Mouse (Mus musculus): ENCODE measurements around the gene Pepd. TPM values are rescaled to one million over a fixed set of nuclear protein-coding genes. Genes with fewer than 3 reads are reported as not detected.
A peak's percentile ranks its signal among the peaks of the same experiment; 100 is the strongest.
"Not testable (repeated sequence)": the region's sequence is repeated elsewhere in the genome, so short reads cannot be mapped to it uniquely, and the experiment has no call there.

Pepd gene
- polyA plus RNA-seq, 1 experiment from 2014 or later, result 65.6 TPM

GRCm38 (mm10) chr7:34957138-34957537 lies 45.0 kb downstream of the Pepd start:
- no peak for ATAC-seq (ENCODE audit: insufficient number of reproducible peaks, insufficient read depth, low FRiP score, low TSS enrichment, low read depth)
- H3K9me3 ChIP-seq, result no peaks in the 10 kb centered on the region
- H3K27me3 ChIP-seq, result no peaks in the 10 kb centered on the region
- no peak overlapping the region for H3K9ac ChIP-seq (replicated peaks)
- H3K4me3 ChIP-seq (replicated peaks), result no peak overlapping the region
- WGBS, result 92% methylated on average over 8 of the region's 8 CpGs
- peak overlapping the region; percentile 14 for H3K27ac ChIP-seq
- H3K36me3 ChIP-seq, result peaks cover 13% of the 10 kb centered on the region; the same call in 1 of the 2 replicates
- peaks cover 20% of the 10 kb centered on the region for H3K4me1 ChIP-seq (replicated peaks)
- H3K4me2 ChIP-seq, result no peak overlapping the region

GRCm38 (mm10) chr7:34963889-34964645 lies 51.9 kb downstream of the Pepd start:
- no peak overlapping the region for H3K4me2 ChIP-seq
- no peak for ATAC-seq (ENCODE audit: insufficient number of reproducible peaks, insufficient read depth, low FRiP score, low TSS enrichment, low read depth)
- no peaks in the 10 kb centered on the region for H3K27me3 ChIP-seq
- H3K36me3 ChIP-seq, result peaks cover 5% of the 10 kb centered on the region; the same call in 1 of the 2 replicates
- H3K4me1 ChIP-seq (replicated peaks), result peaks cover 3% of the 10 kb centered on the region
- H3K9ac ChIP-seq (replicated peaks), result no peak overlapping the region
- H3K27ac ChIP-seq, result no peak overlapping the region
- H3K4me3 ChIP-seq (replicated peaks), result no peak overlapping the region
- 80% methylated on average over 11 of the region's 11 CpGs for WGBS
- no peaks in the 10 kb centered on the region for H3K9me3 ChIP-seq

DNA sequence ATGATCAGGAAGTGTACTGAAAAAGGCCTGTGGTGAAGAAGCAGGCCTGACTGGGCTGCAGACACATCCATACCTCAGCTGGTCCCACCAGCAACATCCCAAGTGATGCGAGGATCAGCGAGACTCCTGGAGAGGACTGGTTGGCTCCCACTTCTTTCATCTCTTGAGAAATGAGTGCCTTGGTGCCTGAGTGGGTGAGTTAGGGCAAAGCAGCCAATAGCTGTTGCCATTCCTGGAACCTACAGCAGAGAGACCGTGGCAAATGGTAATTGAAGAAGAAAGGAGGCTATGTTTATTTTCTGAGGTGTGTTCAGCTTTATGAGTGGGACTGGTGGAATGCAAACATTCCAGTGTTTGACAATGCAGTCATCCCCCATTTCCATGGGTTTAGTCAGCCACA lies 55.2 kb downstream of the Pepd start:
- no peak for ATAC-seq (ENCODE audit: insufficient number of reproducible peaks, insufficient read depth, low FRiP score, low TSS enrichment, low read depth)
- Histone ChIP-seq H3K27ac (no peak overlapping the region), H3K9ac (replicated peaks) (no peak overlapping the region), H3K4me2 (no peak overlapping the region), H3K36me3 (peaks cover 19% of the 10 kb centered on the region), H3K9me3 (no peaks in the 10 kb centered on the region), H3K4me3 (replicated peaks) (no peak overlapping the region), H3K27me3 (no peaks in the 10 kb centered on the region), H3K4me1 (replicated peaks) (peaks cover 10% of the 10 kb centered on the region)
- 62% methylated on average over 3 of the region's 3 CpGs for WGBS

DNA sequence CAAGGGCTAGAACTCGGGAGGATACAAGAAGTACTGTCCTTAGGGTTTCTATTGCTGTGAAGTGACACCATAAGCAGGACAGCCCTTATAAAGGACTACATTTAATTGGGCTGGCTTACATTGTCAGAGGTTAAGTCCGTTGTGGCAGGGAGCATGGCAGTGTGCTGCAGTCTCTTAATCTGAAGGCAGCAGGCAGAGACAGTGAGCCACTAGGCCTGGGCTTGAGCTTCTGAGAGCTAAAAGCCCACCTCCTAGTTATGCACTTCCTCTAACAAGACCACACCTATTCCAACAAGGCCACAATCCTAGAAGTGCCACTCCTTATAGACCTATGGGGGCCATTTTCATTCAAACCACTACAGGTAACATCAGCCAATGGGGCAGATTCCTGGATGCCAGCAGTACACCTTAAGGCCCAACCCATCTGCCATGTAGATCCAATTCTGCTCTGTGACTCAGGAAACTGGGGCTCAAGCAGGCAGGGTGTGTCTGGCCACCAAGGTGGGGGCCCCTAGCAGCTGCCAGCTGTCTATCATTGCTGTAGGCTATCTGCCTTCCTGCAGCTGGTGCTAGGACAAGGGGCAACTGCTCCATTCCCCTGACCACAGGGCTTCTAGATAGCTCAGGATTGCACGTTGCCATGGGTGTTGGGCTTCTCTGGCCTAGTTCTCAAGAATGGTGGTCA lies 56.7 kb downstream of the Pepd start:
- Histone ChIP-seq H3K4me1 (replicated peaks) (peaks cover 24% of the 10 kb centered on the region), H3K27ac (no peak overlapping the region), H3K4me3 (replicated peaks) (no peak overlapping the region), H3K27me3 (no peaks in the 10 kb centered on the region), H3K4me2 (no peak overlapping the region), H3K9ac (replicated peaks) (no peak overlapping the region), H3K36me3 (peaks cover 19% of the 10 kb centered on the region), H3K9me3 (no peaks in the 10 kb centered on the region)
- WGBS, result 81% methylated on average over 3 of the region's 3 CpGs
- ATAC-seq (ENCODE audit: insufficient number of reproducible peaks, insufficient read depth, low FRiP score, low TSS enrichment, low read depth), result no peak

DNA sequence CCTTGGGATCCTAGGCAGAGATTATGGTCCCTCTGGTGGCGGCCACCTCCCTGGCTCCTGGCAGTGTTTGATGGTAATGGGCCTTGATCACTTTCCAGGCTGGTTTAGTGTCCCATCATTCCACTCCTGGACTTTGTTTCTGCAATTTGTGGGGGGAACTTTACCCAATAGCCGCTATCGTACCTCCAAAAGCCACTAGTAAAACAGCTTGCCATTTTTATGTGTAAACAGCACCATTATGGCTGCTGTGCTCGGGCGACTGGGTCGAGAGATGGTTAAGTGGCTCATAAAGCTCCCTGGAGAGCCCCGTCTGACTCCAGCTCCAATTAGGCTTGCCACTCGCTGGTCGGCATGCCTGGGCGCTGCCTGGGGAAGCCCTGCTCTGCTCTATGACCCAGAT lies 59.6 kb downstream of the Pepd start:
- Histone ChIP-seq H3K27ac (peak overlapping the region; percentile 73), H3K9me3 (no peaks in the 10 kb centered on the region), H3K4me1 (replicated peaks) (peaks cover 43% of the 10 kb centered on the region), H3K36me3 (peaks cover 16% of the 10 kb centered on the region), H3K27me3 (no peaks in the 10 kb centered on the region), H3K4me3 (replicated peaks) (no peak overlapping the region), H3K9ac (replicated peaks) (no peak overlapping the region), H3K4me2 (no peak overlapping the region)
- WGBS, result 26% methylated on average over 10 of the region's 10 CpGs
- peak; percentile 48; the same call in 1 of the 2 replicates for ATAC-seq (ENCODE audit: insufficient number of reproducible peaks, insufficient read depth, low FRiP score, low TSS enrichment, low read depth)

- WGBS, result 35% methylated on average over 4 of the region's 4 CpGs
- H3K36me3 ChIP-seq, result peaks cover 16% of the 10 kb centered on the region
- no peaks in the 10 kb centered on the region for H3K27me3 ChIP-seq
- no peak overlapping the region for H3K4me2 ChIP-seq
- H3K4me1 ChIP-seq (replicated peaks), result peaks cover 47% of the 10 kb centered on the region
- H3K4me3 ChIP-seq (replicated peaks), result no peak overlapping the region
- ATAC-seq (ENCODE audit: insufficient number of reproducible peaks, insufficient read depth, low FRiP score, low TSS enrichment, low read depth), result no peak
- no peak overlapping the region for H3K9ac ChIP-seq (replicated peaks)
- no peaks in the 10 kb centered on the region for H3K9me3 ChIP-seq
- peak overlapping the region; percentile 73 for H3K27ac ChIP-seq
Observed at GRCm38 (mm10) chr7:34972990-34973440, 60.8 kb downstream of the Pepd start.

- no peak for ATAC-seq (ENCODE audit: insufficient number of reproducible peaks, insufficient read depth, low FRiP score, low TSS enrichment, low read depth)
- H3K9me3 ChIP-seq, result no peaks in the 10 kb centered on the region
- H3K27me3 ChIP-seq, result no peaks in the 10 kb centered on the region
- H3K27ac ChIP-seq, result 0 out of 2 replicates have a peak overlapping the region, but pooled peaks have one; percentile 12
- WGBS, result 86% methylated on average over 2 of the region's 3 CpGs
- H3K4me1 ChIP-seq (replicated peaks), result peaks cover 47% of the 10 kb centered on the region
- H3K9ac ChIP-seq (replicated peaks), result no peak overlapping the region
- H3K4me2 ChIP-seq, result no peak overlapping the region
- H3K4me3 ChIP-seq (replicated peaks), result no peak overlapping the region
- H3K36me3 ChIP-seq, result peaks cover 16% of the 10 kb centered on the region
Observed at GRCm38 (mm10) chr7:34973877-34974276, 61.7 kb downstream of the Pepd start.

- no peak for ATAC-seq (ENCODE audit: insufficient number of reproducible peaks, insufficient read depth, low FRiP score, low TSS enrichment, low read depth)
- no peak overlapping the region for H3K4me2 ChIP-seq
- H3K9me3 ChIP-seq, result no peaks in the 10 kb centered on the region
- peaks cover 47% of the 10 kb centered on the region for H3K4me1 ChIP-seq (replicated peaks)
- no peaks in the 10 kb centered on the region for H3K27me3 ChIP-seq
- no peak overlapping the region for H3K4me3 ChIP-seq (replicated peaks)
- 0 out of 2 replicates have a peak, but pooled peaks cover under 1% of the 10 kb centered on the region for H3K36me3 ChIP-seq
- no peak overlapping the region for H3K9ac ChIP-seq (replicated peaks)
- H3K27ac ChIP-seq, result peak overlapping the region; percentile 57
- WGBS, result 48% methylated on average over 12 of the region's 12 CpGs
Observed at GRCm38 (mm10) chr7:34975913-34976312, 63.7 kb downstream of the Pepd start.

DNA sequence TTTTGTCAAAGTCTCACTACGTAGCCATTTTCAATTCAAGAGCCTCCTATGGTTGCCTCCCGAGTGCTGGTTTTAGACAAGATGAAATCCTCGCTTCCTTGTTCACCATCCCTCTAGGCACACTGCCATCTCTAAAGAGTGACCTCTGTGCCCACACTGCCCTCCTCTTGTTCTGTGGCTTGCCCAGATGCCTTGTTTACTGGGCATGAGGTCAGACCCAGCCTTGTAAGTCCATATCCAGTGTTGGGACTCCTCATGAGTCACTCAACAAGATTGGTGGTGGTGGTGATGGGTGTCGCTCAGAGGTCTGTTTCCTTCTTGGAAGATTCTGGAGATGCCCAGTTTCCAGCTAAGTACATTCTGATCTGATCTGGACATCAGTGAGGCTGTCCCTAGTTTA lies 65.2 kb downstream of the Pepd start:
- Histone ChIP-seq H3K4me1 (replicated peaks) (peaks cover 36% of the 10 kb centered on the region), H3K4me2 (no peak overlapping the region)

GRCm38 (mm10) chr7:34981803-34982202 lies 69.6 kb downstream of the Pepd start:
- H3K27ac ChIP-seq, result no peak overlapping the region
- no peaks in the 10 kb centered on the region for H3K27me3 ChIP-seq
- no peak for ATAC-seq (ENCODE audit: insufficient number of reproducible peaks, insufficient read depth, low FRiP score, low TSS enrichment, low read depth)
- H3K9ac ChIP-seq (replicated peaks), result no peak overlapping the region
- H3K36me3 ChIP-seq, result peaks cover 3% of the 10 kb centered on the region; the same call in 1 of the 2 replicates
- no peak overlapping the region for H3K4me2 ChIP-seq
- no peak overlapping the region for H3K4me3 ChIP-seq (replicated peaks)
- H3K9me3 ChIP-seq, result no peaks in the 10 kb centered on the region
- 71% methylated on average over 10 of the region's 10 CpGs for WGBS
- peaks cover 36% of the 10 kb centered on the region for H3K4me1 ChIP-seq (replicated peaks)

More for the DNA sequence above, 65.2 kb downstream of the Pepd start:
- no peak overlapping the region for H3K4me3 ChIP-seq (replicated peaks)
- H3K36me3 ChIP-seq, result peaks cover 3% of the 10 kb centered on the region; the same call in 1 of the 2 replicates
- no peaks in the 10 kb centered on the region for H3K27me3 ChIP-seq
- no peak overlapping the region for H3K9ac ChIP-seq (replicated peaks)
- WGBS, result 94% methylated on average over 4 of the region's 4 CpGs
- ATAC-seq (ENCODE audit: insufficient number of reproducible peaks, insufficient read depth, low FRiP score, low TSS enrichment, low read depth), result no peak
- no peaks in the 10 kb centered on the region for H3K9me3 ChIP-seq
- H3K27ac ChIP-seq, result no peak overlapping the region

GRCm38 (mm10) chr7:34982372-34982771 lies 70.2 kb downstream of the Pepd start:
- not testable (repeated sequence) for H3K9me3 ChIP-seq; H3K4me2 ChIP-seq; H3K36me3 ChIP-seq; ATAC-seq (ENCODE audit: insufficient number of reproducible peaks, insufficient read depth, low FRiP score, low TSS enrichment, low read depth); H3K27me3 ChIP-seq; H3K9ac ChIP-seq (replicated peaks); H3K4me3 ChIP-seq (replicated peaks); H3K27ac ChIP-seq
- peaks cover 38% of the 10 kb centered on the region for H3K4me1 ChIP-seq (replicated peaks)
- 91% methylated on average over 2 of the region's 2 CpGs for WGBS

All from limb, embryonic 12.5 days (tissue).